Mouse (Mus musculus): ENCODE data around the gene Gna13. TPM values are rescaled to one million over a fixed set of nuclear protein-coding genes. Genes with fewer than 3 reads are reported as not detected.

Gna13 gene
- polyA plus RNA-seq, 1 experiment, result not detected

GRCm38 (mm10) chr11:109355771-109356388 is 6.8 kb upstream of the Gna13 start:
- no peak overlapping the region for H3K4me3 ChIP-seq (ENCODE audit: insufficient read depth, low read depth, low read length)
- TF ChIP-seq CTCF (IDR thresholded peaks at IDR 0.05; ENCODE audit: insufficient read depth, low read depth, low read length) (no peak), POLR2A (IDR thresholded peaks at IDR 0.05; ENCODE audit: insufficient read depth, low read depth, low read length) (no peak)
- no peak overlapping the region; the same call in 1 of the 2 replicates for H3K27ac ChIP-seq (ENCODE audit: insufficient read depth, low read depth, low read length)
- peaks cover 10% of the 10 kb centered on the region for H3K4me1 ChIP-seq (ENCODE audit: control insufficient read depth, insufficient read depth, low read length)
- 68% methylated on average over 16 of the region's 16 CpGs for WGBS

DNA sequence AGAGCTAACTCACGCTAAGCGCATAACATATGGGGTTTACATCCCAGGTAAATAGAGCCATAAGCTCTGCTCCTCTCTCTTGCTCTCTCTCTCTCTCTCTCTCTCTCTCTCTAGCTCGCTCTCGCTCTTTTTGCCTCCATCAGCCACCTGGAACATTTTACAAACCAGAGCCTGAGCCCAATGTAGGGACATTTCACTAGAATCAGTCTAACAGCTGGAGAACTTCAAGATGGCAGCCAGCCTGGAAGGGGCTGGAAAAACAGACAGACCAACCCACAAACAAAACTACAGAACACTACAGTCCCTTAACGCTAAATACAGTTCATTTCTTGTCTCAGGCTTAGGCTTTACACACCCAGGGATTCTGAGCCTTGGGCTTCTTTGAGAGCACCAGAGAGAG is 5.5 kb upstream of the Gna13 start:
- H3K4me3 ChIP-seq (ENCODE audit: insufficient read depth, low read depth, low read length), result no peak overlapping the region
- TF ChIP-seq CTCF (IDR thresholded peaks at IDR 0.05; ENCODE audit: insufficient read depth, low read depth, low read length), result no peak
- no peak for TF ChIP-seq POLR2A (IDR thresholded peaks at IDR 0.05; ENCODE audit: insufficient read depth, low read depth, low read length)
- no peak overlapping the region for H3K27ac ChIP-seq (ENCODE audit: insufficient read depth, low read depth, low read length)
- peaks cover 13% of the 10 kb centered on the region for H3K4me1 ChIP-seq (ENCODE audit: control insufficient read depth, insufficient read depth, low read length)
- WGBS, result 72% methylated on average over 5 of the region's 5 CpGs

GRCm38 (mm10) chr11:109358549-109358948 is 4.1 kb upstream of the Gna13 start:
- H3K27ac ChIP-seq (ENCODE audit: insufficient read depth, low read depth, low read length), result peak overlapping the region; percentile 38; the same call in 1 of the 2 replicates
- TF ChIP-seq POLR2A (IDR thresholded peaks at IDR 0.05; ENCODE audit: insufficient read depth, low read depth, low read length), result no peak
- no peak for TF ChIP-seq CTCF (IDR thresholded peaks at IDR 0.05; ENCODE audit: insufficient read depth, low read depth, low read length)
- WGBS, result 40% methylated on average over 3 of the region's 3 CpGs

DNA sequence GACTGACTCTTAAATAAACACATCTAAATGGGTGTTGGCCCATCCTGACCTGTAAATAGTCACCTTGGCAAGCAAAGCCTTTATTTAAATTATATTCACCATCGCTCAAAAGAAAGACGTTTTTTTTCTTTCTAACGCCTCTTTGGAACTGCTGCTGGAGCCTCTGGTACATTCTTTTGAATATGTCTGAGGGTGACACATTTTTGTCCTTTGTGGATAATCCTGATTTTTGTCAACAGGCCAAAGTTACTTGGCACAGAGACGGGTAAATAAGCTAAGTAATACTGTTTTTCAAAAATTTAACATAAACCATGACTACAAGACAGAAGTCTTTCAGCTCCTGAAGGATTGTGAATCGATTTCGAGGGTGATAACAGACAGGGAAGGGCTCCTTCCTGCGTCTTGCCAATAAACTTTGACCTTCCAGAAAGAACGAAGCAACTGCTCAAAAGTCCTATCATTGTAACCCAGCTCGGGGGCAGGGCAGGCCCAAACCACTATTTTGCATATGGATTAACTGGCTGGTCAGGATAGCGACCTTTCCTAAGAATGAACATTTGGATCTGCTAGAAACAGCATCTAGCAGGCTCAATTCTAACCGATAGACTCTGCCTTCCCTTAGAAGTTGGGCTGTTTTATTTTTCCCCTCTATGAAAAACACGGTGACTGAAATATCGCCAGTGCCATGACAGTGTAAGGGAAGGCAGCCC is 3.4 kb upstream of the Gna13 start:
- 58% methylated on average over 13 of the region's 13 CpGs for WGBS
- Histone ChIP-seq H3K4me3 (ENCODE audit: insufficient read depth, low read depth, low read length) (no peak overlapping the region), H3K4me1 (ENCODE audit: control insufficient read depth, insufficient read depth, low read length) (peaks cover 13% of the 10 kb centered on the region), H3K27ac (ENCODE audit: insufficient read depth, low read depth, low read length) (no peak overlapping the region)
- TF ChIP-seq CTCF (IDR thresholded peaks at IDR 0.05; ENCODE audit: insufficient read depth, low read depth, low read length), result no peak
- no peak for TF ChIP-seq POLR2A (IDR thresholded peaks at IDR 0.05; ENCODE audit: insufficient read depth, low read depth, low read length)

More at GRCm38 (mm10) chr11:109358549-109358948, 4.1 kb upstream of the Gna13 start:
- Histone ChIP-seq H3K4me3 (ENCODE audit: insufficient read depth, low read depth, low read length) (no peak overlapping the region), H3K4me1 (ENCODE audit: control insufficient read depth, insufficient read depth, low read length) (peaks cover 13% of the 10 kb centered on the region)

GRCm38 (mm10) chr11:109360102-109360501 is 2.5 kb upstream of the Gna13 start:
- 66% methylated on average over 6 of the region's 6 CpGs for WGBS
- Histone ChIP-seq H3K4me1 (ENCODE audit: control insufficient read depth, insufficient read depth, low read length) (peaks cover 15% of the 10 kb centered on the region), H3K4me3 (ENCODE audit: insufficient read depth, low read depth, low read length) (no peak overlapping the region), H3K27ac (ENCODE audit: insufficient read depth, low read depth, low read length) (no peak overlapping the region)
- TF ChIP-seq POLR2A (IDR thresholded peaks at IDR 0.05; ENCODE audit: insufficient read depth, low read depth, low read length) (no peak), CTCF (IDR thresholded peaks at IDR 0.05; ENCODE audit: insufficient read depth, low read depth, low read length) (no peak)

GRCm38 (mm10) chr11:109360581-109361040 is 2.0 kb upstream of the Gna13 start:
- H3K4me3 ChIP-seq (ENCODE audit: insufficient read depth, low read depth, low read length), result no peak overlapping the region

GRCm38 (mm10) chr11:109361241-109361630 is 1.4 kb upstream of the Gna13 start:
- TF ChIP-seq CTCF (IDR thresholded peaks at IDR 0.05; ENCODE audit: insufficient read depth, low read depth, low read length) (no peak), POLR2A (IDR thresholded peaks at IDR 0.05; ENCODE audit: insufficient read depth, low read depth, low read length) (no peak)
- Histone ChIP-seq H3K27ac (ENCODE audit: insufficient read depth, low read depth, low read length) (no peak overlapping the region), H3K4me3 (ENCODE audit: insufficient read depth, low read depth, low read length) (no peak overlapping the region), H3K4me1 (ENCODE audit: control insufficient read depth, insufficient read depth, low read length) (peaks cover 14% of the 10 kb centered on the region)
- 78% methylated on average over 7 of the region's 7 CpGs for WGBS

More at GRCm38 (mm10) chr11:109360581-109361040, 2.0 kb upstream of the Gna13 start:
- Histone ChIP-seq H3K27ac (ENCODE audit: insufficient read depth, low read depth, low read length) (no peak overlapping the region), H3K4me1 (ENCODE audit: control insufficient read depth, insufficient read depth, low read length) (peaks cover 18% of the 10 kb centered on the region)
- no peak for TF ChIP-seq CTCF (IDR thresholded peaks at IDR 0.05; ENCODE audit: insufficient read depth, low read depth, low read length)
- no peak for TF ChIP-seq POLR2A (IDR thresholded peaks at IDR 0.05; ENCODE audit: insufficient read depth, low read depth, low read length)
- 37% methylated on average over 12 of the region's 12 CpGs for WGBS

- TF ChIP-seq POLR2A (IDR thresholded peaks at IDR 0.05; ENCODE audit: insufficient read depth, low read depth, low read length) (no peak), CTCF (IDR thresholded peaks at IDR 0.05; ENCODE audit: insufficient read depth, low read depth, low read length) (no peak)
- H3K4me1 ChIP-seq (ENCODE audit: control insufficient read depth, insufficient read depth, low read length), result peaks cover 12% of the 10 kb centered on the region; the same call in 1 of the 2 replicates
- H3K27ac ChIP-seq (ENCODE audit: insufficient read depth, low read depth, low read length), result peak overlapping the region; percentile 76
- peak overlapping the region; percentile 51 for H3K4me3 ChIP-seq (ENCODE audit: insufficient read depth, low read depth, low read length)
- WGBS, result 10% methylated on average over 27 of the region's 27 CpGs
Measured at GRCm38 (mm10) chr11:109361631-109362462, 784 bp upstream of the Gna13 start.
